Mouse (Mus musculus) ovary, postnatal 14 days (tissue): ENCODE data around the gene Lcn10.
"Not testable (repeated sequence)": the region's sequence is repeated elsewhere in the genome, so short reads cannot be mapped to it uniquely, and the experiment has no call there.

Experiments used
- DNase-seq: peaks from one replicate; pipeline ENCODE4 v3.0.0; 2022; ENCODE audit warnings: low spot score

Gene Lcn10

DNA sequence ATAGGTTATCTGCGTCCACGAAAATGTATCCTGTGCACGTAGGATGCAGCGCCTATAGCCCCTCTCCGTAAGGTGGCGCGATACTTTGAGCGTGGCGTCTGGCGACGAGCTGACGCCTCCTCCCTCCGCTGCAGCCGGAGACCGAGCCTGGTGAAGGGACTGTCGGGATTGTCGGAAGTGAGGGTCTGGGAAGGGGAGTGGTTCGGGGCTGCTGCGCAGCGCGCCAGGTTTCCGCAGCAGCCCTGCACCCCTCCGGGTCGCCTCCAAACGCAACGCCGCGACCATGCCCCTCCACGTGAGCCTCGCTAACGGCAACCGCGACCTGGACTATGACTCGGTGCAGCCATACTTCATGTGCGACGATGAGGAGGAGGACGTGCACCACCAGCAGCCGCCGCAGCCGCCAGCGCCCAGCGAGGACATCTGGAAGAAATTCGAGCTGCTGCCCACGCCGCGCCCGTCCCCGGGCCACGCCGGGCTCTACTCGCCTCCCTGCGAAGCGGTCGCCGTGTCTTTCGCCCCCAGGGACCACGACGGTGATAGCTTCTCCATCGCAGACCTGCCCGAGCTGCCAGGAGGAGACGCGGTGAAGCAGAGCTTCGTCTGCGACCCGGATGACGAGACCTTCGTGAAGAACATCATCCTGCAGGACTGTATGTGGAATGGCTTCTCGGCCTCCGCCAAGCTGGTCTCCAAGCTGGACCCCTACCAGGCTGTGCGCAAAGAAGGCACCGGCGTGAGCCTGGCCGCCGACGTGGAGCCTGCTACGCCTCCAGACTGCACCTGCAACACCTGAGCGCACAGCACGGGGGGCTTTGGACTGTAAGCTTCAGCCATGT, 24.3 kb downstream of the Lcn10 start, which contains the start of gene Bmyc:
Gene Bmyc, plus strand, starts transcription at position 97 of the 839 bp plus-strand sequence.
- peak; percentile 63 for DNase-seq

DNA sequence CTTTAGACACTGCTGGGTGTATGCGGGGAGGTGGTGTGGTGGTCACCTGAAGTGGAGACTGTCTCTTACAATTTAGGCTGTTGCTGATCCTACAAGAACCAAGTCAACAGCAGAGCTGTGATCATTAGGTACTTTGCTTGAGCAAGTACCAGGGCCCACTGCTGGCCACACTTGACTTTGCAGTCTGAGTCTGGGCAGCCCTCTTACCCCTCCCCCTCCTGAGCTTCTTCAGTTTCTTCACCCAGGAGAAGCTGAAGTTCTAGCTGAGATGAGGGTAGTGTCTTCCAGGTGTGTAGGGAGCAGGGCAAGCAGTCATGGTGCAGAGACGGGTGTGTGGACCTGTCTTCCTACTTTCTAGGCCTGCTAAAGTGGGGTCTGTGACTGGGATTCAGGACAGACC, 25.6 kb downstream of the Lcn10 start:
- peak; percentile 27 for DNase-seq

DNA sequence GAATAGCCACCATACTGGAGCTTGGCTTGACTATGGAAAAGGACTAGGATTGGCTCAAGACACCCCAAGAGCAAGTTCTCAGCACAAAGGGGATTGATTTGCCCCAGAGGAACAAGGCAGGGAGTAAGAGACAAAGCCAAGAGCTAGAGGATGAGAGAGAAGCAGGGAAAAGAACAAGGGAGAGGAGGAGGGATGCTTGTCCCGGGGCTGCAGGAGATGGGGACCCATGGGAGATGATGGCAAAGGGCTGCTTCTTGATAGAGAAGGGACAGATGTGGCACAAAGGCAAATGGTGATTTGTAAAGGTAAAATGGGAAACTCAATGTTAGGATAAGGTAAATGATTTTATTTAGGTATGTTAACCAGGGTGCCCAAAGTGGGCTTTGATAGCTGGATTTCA, 26.5 kb downstream of the Lcn10 start:
- DNase-seq, result not testable (repeated sequence)

DNA sequence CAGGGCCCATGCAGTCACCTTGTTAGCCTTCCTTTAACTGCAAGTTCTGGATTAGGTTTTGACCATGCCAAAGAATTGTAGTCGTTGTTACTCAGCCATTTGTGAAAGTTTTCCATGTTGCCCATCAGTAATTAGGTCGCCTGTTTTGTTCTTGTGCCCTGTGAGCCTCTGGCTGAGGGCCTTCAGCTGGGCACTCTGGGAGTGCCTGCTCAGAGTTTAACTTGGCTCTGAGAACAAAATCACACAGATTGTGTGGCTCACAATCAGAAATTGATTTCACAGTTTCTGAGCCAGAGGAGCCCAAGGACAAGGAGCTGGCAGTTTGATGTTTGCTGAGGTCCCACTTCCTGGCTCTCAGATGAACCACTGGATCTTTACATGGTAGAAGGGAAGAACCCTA, 27.3 kb downstream of the Lcn10 start:
- not testable (repeated sequence) for DNase-seq

DNA sequence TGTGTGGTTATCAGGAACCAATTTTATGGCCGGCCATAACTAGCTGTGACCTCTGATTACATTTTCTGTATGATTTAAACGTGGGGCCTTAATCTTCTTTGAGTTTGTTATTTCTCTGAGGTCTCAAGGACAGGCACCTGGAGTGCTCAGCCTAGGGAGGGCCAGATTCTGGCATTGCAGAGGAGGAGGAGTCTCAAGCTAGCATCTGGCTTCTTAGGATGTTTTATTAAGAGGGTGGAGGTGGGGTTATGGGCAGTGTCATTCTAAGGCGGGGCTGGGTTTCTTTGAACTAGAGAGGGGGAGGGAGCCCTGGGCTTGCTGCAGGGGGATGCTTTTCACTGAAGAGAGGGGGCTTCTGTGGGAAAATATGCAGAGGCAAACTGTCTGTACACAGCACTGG, 29.1 kb downstream of the Lcn10 start:
- DNase-seq, result not testable (repeated sequence)

DNA sequence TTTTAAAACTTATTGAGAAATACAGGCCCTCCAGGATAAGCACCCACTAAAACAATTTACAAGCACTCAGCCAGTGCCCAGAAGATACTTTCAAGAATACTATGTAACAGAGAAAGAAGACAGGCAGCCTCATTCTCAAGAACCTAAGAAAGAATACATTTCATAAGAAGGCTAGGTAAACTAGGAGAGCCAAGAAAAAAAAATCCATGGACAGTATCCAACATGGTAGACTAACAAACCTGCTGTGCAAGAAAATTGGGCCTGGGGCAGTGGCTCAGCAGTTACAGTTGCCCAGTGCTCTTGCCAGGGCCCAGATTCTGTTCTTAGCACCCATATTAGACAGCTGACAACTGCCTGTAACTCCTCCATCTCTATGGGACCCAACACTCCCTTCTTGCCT, 34.7 kb downstream of the Lcn10 start:
- DNase-seq, result no peak

DNA sequence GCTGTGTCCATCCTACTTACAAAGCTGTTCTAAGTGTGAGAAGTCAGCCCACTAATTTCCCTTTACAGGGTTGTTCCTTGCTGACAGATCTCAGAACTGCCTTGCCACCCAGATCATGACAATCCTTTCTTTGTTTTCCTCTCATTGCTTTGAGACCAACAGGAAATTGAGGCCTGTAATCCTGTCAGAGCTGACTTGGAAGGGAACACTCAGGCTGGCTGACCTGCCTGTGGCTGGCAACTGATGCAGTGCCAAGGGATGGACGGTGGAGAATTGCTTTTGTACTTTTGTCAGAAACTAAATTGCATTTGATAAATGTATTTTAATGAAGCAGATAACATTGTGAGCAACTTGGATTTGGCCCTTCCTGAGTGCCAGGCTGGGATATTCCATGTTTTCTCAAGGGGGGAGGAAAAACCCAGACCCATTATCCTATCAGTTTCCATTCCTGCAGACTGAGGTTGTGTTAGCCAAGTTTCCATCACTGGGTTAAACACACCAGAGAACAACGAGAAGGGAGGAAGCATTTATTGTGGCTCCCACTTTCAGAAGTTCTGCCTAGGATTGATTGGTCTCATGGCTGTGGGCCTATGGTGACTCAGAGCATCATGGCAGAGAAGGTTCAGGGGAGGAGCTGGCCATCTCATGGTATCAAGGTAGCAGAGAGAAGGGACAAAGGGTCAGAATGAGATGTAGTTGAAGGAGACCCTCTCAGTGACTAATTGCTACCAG, 50.8 kb downstream of the Lcn10 start:
- no peak for DNase-seq
